Mouse (Mus musculus) testis, postnatal 10 days (tissue): ENCODE results near the gene Slc5a4a.
A peak's percentile ranks its signal among the peaks of the same experiment; 100 is the strongest.

ENCODE experiments used
- DNase-seq: peaks from one replicate; pipeline ENCODE4 v3.0.0; 2021; ENCODE audit warnings: low spot score

Slc5a4a gene

GRCm38 (mm10) chr10:76147278-76147677 lies at the start of gene Slc5a4a:
TSS of gene Slc5a4a (plus strand) at chr10:76147451.
- no peak for DNase-seq

GRCm38 (mm10) chr10:76110861-76111260 lies 36.4 kb upstream of the Slc5a4a start, which contains the start of gene Slc5a4b:
TSS of gene Slc5a4b (minus strand) at chr10:76110961.
- no peak for DNase-seq

- DNase-seq = peak; percentile 84
These were observed 29.3 kb upstream of the Slc5a4a start for GRCm38 (mm10) chr10:76117966-76118365.

- DNase-seq = peak; percentile 72
These were observed 28.5 kb upstream of the Slc5a4a start for GRCm38 (mm10) chr10:76118741-76119140.

- DNase-seq = no peak
These were observed 27.0 kb upstream of the Slc5a4a start for GRCm38 (mm10) chr10:76120124-76120711.

- no peak for DNase-seq
These were observed 25.8 kb upstream of the Slc5a4a start for GRCm38 (mm10) chr10:76121495-76121894.

GRCm38 (mm10) chr10:76132506-76132905 lies 14.7 kb upstream of the Slc5a4a start:
- no peak for DNase-seq

GRCm38 (mm10) chr10:76136318-76136717 lies 10.9 kb upstream of the Slc5a4a start:
- DNase-seq = no peak

GRCm38 (mm10) chr10:76146846-76147245 lies 405 bp upstream of the Slc5a4a start:
- DNase-seq = no peak

- DNase-seq = no peak
These were observed 8.7 kb downstream of the Slc5a4a start for GRCm38 (mm10) chr10:76155911-76156310.

- no peak for DNase-seq
These were observed 10.3 kb downstream of the Slc5a4a start for GRCm38 (mm10) chr10:76157528-76157927.

GRCm38 (mm10) chr10:76158009-76158408 lies 10.8 kb downstream of the Slc5a4a start:
- no peak for DNase-seq

GRCm38 (mm10) chr10:76174899-76175298 lies 27.6 kb downstream of the Slc5a4a start:
- no peak for DNase-seq

GRCm38 (mm10) chr10:76185216-76185615 lies 38.0 kb downstream of the Slc5a4a start:
- DNase-seq = no peak

- DNase-seq = no peak
These were observed 40.8 kb downstream of the Slc5a4a start for GRCm38 (mm10) chr10:76188010-76188409.

- DNase-seq = no peak
These were observed 54.2 kb downstream of the Slc5a4a start for GRCm38 (mm10) chr10:76201416-76201815.

- DNase-seq = peak; percentile 93
These were observed 54.7 kb downstream of the Slc5a4a start for GRCm38 (mm10) chr10:76201978-76202377.

GRCm38 (mm10) chr10:76203798-76204283 lies 56.6 kb downstream of the Slc5a4a start:
- peak; percentile 52 for DNase-seq

GRCm38 (mm10) chr10:76207262-76207796 lies 60.1 kb downstream of the Slc5a4a start:
- DNase-seq = peak; percentile 40

- DNase-seq = peak; percentile 44
These were observed 62.0 kb downstream of the Slc5a4a start for GRCm38 (mm10) chr10:76209241-76209640.

- peak; percentile 23 for DNase-seq
These were observed 63.6 kb downstream of the Slc5a4a start for GRCm38 (mm10) chr10:76210806-76211205.

- DNase-seq = no peak
These were observed 64.9 kb downstream of the Slc5a4a start for GRCm38 (mm10) chr10:76212121-76212520.

- DNase-seq = peak; percentile 44
These were observed 66.9 kb downstream of the Slc5a4a start for GRCm38 (mm10) chr10:76214161-76214560.

GRCm38 (mm10) chr10:76217056-76217455 lies 69.8 kb downstream of the Slc5a4a start:
- peak; percentile 35 for DNase-seq
